Mouse (Mus musculus) hindbrain, embryonic 11.5 days (tissue): ENCODE results near the gene Sgca. TPM values are rescaled to one million over a fixed set of nuclear protein-coding genes. Genes with fewer than 3 reads are reported as not detected.
A peak's percentile ranks its signal among the peaks of the same experiment; 100 is the strongest.

Experiments
- ATAC-seq: fragments of 200-750 bp; cut with Nextera tagmentation; 2 replicates; pipeline ENCODE4 v1.8.0; 2017; ENCODE audit warnings: mild to moderate bottlenecking, moderate TSS enrichment, moderate library complexity; ENCODE audit not compliant: low FRiP score
- DNase-seq: peaks from one replicate; pipeline ENCODE4 v3.0.0-alpha.2; 2015; ENCODE audit warnings: low spot score
- H3K27ac ChIP-seq: fragments of 300-500 bp; sonication (generic); 2 replicates; pipeline ENCODE4 v1.5.1; 2014; ENCODE audit warnings: mild to moderate bottlenecking, low read depth, low read length
- H3K27me3 ChIP-seq: fragments of 300-500 bp; sonication (generic); 2 replicates; pipeline ENCODE4 v1.6.1; 2014; ENCODE audit warnings: mild to moderate bottlenecking, low read length, moderate library complexity, mixed read lengths; ENCODE audit not compliant: control insufficient read depth, insufficient read depth
- H3K36me3 ChIP-seq: fragments of 300-500 bp; sonication (generic); 2 replicates; pipeline ENCODE4 v1.6.1; 2014; ENCODE audit warnings: mild to moderate bottlenecking, low read length, moderate library complexity, mixed read lengths; ENCODE audit not compliant: control insufficient read depth, insufficient read depth
- H3K4me1 ChIP-seq: fragments of 300-500 bp; sonication (generic); replicated peaks from 2 replicates; pipeline ENCODE4 v1.6.1; 2014; ENCODE audit warnings: low read length, mixed read lengths; ENCODE audit not compliant: control insufficient read depth, insufficient read depth
- H3K4me2 ChIP-seq: fragments of 300-500 bp; sonication (generic); replicated peaks from 2 replicates; pipeline ENCODE4 v1.6.1; 2014; ENCODE audit warnings: mild to moderate bottlenecking, low read depth, low read length
- H3K4me3 ChIP-seq: fragments of 300-500 bp; sonication (generic); 2 replicates; pipeline ENCODE4 v1.5.1; 2014; ENCODE audit warnings: low read depth, low read length
- H3K9ac ChIP-seq: fragments of 300-500 bp; sonication (generic); 2 replicates; pipeline ENCODE4 v1.6.1; 2014; ENCODE audit warnings: low read depth, low read length
- H3K9me3 ChIP-seq: fragments of 300-500 bp; sonication (generic); 2 replicates; pipeline ENCODE4 v1.6.1; 2016; ENCODE audit warnings: low read length; ENCODE audit not compliant: control insufficient read depth
- WGBS: fragments of 180-500 bp; shearing (Covaris S2); extraction: QIAGEN DNeasy Blood & Tissue Kit; methylation state at CpG from one replicate; pipeline ENCODE4 v1.1.7; 2014; 5-methylcytosine and 5-hydroxymethylcytosine counted together
- polyA plus RNA-seq: library from polyadenylated mRNA; unstranded; fragments of >200 nt; fragmentation: Nextera tagmentation; extraction: Ambion mirVana; gene quantifications from 2 replicates; pipeline ENCODE4 v1.2.1, GENCODE M21; 2014

Gene Sgca
- polyA plus RNA-seq, 1 experiment from 2014 or later = 0.11 TPM

GRCm38 (mm10) chr11:94991641-94992479 lies 15.7 kb upstream of the Sgca start:
- H3K36me3 ChIP-seq = peaks cover 4% of the 10 kb centered on the region; the same call in 1 of the 2 replicates
- WGBS = under 1% methylated on average over 97 of the region's 99 CpGs
- peak overlapping the region; percentile 99 for H3K4me2 ChIP-seq
- peak; percentile 66 for DNase-seq
- peak overlapping the region; percentile 88 for H3K27ac ChIP-seq
- no peaks in the 10 kb centered on the region for H3K27me3 ChIP-seq
- H3K9ac ChIP-seq = peak overlapping the region; percentile 93
- H3K9me3 ChIP-seq = no peaks in the 10 kb centered on the region
- peaks cover 29% of the 10 kb centered on the region for H3K4me1 ChIP-seq
- H3K4me3 ChIP-seq = peak overlapping the region; percentile 92
- no peak for ATAC-seq

GRCm38 (mm10) chr11:94990749-94991577 lies 14.8 kb upstream of the Sgca start, which contains the start of gene Ppp1r9b:
Gene Ppp1r9b, plus strand, starts transcription at chr11:94991035.
- WGBS = under 1% methylated on average over 47 of the region's 69 CpGs
- peaks cover 29% of the 10 kb centered on the region for H3K4me1 ChIP-seq
- H3K9me3 ChIP-seq = no peaks in the 10 kb centered on the region
- H3K36me3 ChIP-seq = no peaks in the 10 kb centered on the region
- DNase-seq = peak; percentile 95
- peak within 1 kb of the TSS; percentile 88 for H3K27ac ChIP-seq
- peak within 1 kb of the TSS; percentile 93 for H3K9ac ChIP-seq
- peak within 1 kb of the TSS; percentile 92 for H3K4me3 ChIP-seq
- H3K27me3 ChIP-seq = no peaks in the 10 kb centered on the region
- H3K4me2 ChIP-seq = peak within 1 kb of the TSS; percentile 99
- peak; percentile 78 for ATAC-seq

DNA sequence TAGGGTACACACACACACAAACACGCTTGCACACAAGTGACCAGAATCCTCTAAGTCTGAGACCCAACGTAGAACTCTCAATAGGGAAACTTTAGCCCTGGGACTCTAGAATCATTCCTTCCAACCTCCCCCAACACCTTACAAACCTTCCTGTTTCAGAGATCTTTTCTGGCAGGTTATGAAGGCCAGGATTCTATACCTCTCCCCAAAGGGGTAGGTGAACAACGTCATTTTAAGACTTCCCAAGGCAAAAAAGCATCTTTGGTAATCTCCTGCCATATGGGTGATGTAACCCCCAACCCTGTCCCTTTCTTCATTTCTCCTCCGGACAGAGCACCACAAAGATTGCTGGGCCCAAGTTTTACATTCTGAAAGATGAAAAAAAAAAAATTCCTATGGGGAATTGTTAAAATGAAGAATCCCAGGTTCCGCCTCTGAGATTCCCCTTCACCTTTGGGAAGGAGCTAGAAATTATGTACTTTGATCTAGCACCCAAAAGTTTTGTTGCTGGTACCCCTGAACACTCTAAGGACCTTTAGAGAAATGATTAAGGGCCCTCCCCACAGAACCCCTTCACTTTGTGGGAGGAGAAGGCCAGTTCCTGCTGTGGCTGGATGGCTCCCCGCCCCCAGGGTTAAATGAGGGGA lies 14.1 kb upstream of the Sgca start:
- 49% methylated on average over 6 of the region's 6 CpGs for WGBS
- Histone ChIP-seq H3K4me3 (peak overlapping the region; percentile 92), H3K4me1 (peaks cover 27% of the 10 kb centered on the region), H3K27me3 (no peaks in the 10 kb centered on the region), H3K9ac (peak overlapping the region; percentile 93; the same call in 1 of the 2 replicates), H3K36me3 (no peaks in the 10 kb centered on the region), H3K4me2 (peak overlapping the region; percentile 99), H3K27ac (peak overlapping the region; percentile 88), H3K9me3 (no peaks in the 10 kb centered on the region)
- DNase-seq (no peak), ATAC-seq (no peak)

- DNase-seq (peak; percentile 95), ATAC-seq (peak; percentile 56)
- no peaks in the 10 kb centered on the region for H3K9me3 ChIP-seq
- peak overlapping the region; percentile 53 for H3K4me2 ChIP-seq
- H3K27ac ChIP-seq = peak overlapping the region; percentile 84
- WGBS = under 1% methylated on average over 12 of the region's 12 CpGs
- peak overlapping the region; percentile 48 for H3K4me3 ChIP-seq
- peaks cover 22% of the 10 kb centered on the region for H3K4me1 ChIP-seq
- H3K27me3 ChIP-seq = no peaks in the 10 kb centered on the region
- H3K9ac ChIP-seq = peak overlapping the region; percentile 67
- H3K36me3 ChIP-seq = no peaks in the 10 kb centered on the region
Measured at GRCm38 (mm10) chr11:94989562-94990017, 13.5 kb upstream of the Sgca start.

DNA sequence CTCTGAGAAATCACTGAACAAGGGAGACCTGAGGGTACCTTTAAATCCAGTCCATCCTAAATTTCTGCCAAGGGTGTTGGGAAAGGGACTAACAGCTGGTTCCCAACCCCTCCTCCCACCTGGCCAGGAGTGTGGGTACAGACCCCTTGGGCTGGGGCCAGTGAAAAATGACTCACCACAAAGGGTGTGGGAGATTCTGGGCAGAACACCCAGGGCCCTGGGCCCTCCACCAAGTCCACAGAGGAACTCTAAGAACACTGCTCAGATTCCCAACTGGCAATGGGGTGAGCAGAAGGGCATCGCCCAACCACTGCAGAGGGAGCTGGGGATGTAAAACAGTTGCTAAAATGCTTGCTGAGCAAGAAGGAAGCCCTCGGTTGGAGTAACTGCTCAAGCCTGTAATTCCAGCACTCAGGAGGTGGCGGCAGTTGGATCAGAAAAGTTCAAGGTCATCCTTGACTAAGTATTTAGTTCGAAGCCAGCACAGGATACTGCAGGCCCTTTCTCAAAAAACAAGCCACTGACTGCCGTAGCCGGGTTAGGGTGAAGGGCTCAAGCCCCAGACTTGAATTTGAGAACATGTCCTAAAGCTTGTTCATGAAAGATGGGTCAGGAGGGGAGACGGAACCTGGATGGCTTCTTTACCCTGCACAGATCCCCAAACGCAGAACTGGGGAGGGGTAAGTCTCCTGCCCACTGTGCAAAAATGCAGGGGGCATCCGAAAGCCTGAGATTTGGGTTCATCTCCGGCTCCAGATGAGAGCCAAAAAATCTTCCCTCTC lies 12.8 kb upstream of the Sgca start:
- H3K4me3 ChIP-seq = peak overlapping the region; percentile 48
- H3K36me3 ChIP-seq = no peaks in the 10 kb centered on the region
- WGBS = 21% methylated on average over 10 of the region's 10 CpGs
- DNase-seq = no peak
- no peaks in the 10 kb centered on the region for H3K9me3 ChIP-seq
- peak overlapping the region; percentile 67 for H3K9ac ChIP-seq
- peak overlapping the region; percentile 84 for H3K27ac ChIP-seq
- peaks cover 16% of the 10 kb centered on the region for H3K4me1 ChIP-seq
- no peak; the same call in 1 of the 2 replicates for ATAC-seq
- H3K4me2 ChIP-seq = peak overlapping the region; percentile 53
- H3K27me3 ChIP-seq = no peaks in the 10 kb centered on the region

DNA sequence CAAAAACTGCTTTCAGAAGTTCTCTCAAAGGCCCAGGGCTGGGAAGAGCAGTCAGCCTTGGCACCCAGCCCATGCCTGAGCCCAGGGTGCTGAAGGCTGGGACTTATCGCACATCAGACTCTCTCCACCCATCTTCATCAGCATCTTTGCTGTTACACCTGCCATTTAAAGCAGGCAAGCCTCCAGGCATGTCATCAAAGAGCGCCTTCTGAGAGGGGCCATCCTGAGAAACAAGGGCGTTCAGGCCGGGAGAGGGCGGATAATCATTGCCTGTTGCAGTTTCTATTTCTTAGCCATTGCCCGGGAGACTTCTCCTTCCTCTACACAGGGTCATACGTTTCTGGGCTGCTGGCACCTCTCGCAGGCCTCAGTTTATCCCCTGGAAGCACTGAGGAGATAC lies 11.7 kb upstream of the Sgca start:
- Histone ChIP-seq H3K4me3 (no peak overlapping the region), H3K4me1 (peaks cover 9% of the 10 kb centered on the region), H3K27ac (no peak overlapping the region), H3K9me3 (no peaks in the 10 kb centered on the region), H3K27me3 (no peaks in the 10 kb centered on the region), H3K4me2 (no peak overlapping the region), H3K36me3 (no peaks in the 10 kb centered on the region), H3K9ac (no peak overlapping the region)
- ATAC-seq (no peak), DNase-seq (no peak)
- WGBS = 80% methylated on average over 8 of the region's 8 CpGs

DNA sequence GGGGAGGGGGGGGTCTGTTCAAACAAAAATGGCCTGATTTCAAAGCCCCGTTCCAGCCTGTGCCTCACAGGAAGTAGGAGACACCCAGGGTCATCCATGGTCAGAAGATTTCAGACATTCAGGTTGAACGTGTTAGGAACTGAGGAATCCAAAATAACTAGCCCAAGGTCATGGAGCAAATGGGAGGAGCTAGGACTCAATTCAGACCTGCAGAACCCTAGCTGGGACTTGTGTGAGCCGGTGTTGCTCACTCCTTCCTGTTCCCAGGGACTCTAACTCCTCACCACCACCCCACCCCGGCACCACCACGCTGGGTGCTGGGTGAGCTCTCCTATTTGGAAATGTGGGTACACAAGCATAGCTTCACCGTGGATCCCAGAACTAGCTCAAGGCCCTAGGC lies 11.2 kb upstream of the Sgca start:
- WGBS = 48% methylated on average over 6 of the region's 6 CpGs
- peaks cover 9% of the 10 kb centered on the region for H3K4me1 ChIP-seq
- ATAC-seq (no peak), DNase-seq (no peak)
- no peaks in the 10 kb centered on the region for H3K9me3 ChIP-seq
- no peak overlapping the region for H3K9ac ChIP-seq
- H3K4me2 ChIP-seq = no peak overlapping the region
- H3K4me3 ChIP-seq = no peak overlapping the region
- no peak overlapping the region for H3K27ac ChIP-seq
- H3K27me3 ChIP-seq = no peaks in the 10 kb centered on the region
- no peaks in the 10 kb centered on the region for H3K36me3 ChIP-seq

DNA sequence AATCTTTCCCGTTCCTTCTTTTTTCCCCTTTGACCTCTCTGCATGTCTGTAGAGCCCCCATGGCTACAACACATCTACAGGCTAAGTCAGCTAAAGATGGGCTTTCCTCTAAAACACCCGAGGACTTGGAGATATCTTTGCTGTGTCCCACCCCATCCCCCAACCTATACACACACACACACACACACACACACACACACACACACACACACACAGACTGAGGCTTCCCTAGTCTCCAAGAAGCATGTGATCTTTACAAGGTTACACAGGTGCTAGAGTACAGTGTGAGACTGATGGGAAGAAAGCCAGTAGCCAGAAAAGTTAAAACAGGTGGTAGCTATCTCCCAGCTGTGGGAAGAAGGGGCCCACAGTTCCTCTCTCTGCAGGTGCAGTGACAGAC lies 10.3 kb upstream of the Sgca start:
- DNase-seq = no peak
- Histone ChIP-seq H3K27me3 (no peaks in the 10 kb centered on the region), H3K4me1 (peaks cover 9% of the 10 kb centered on the region)

More for the DNA sequence above, 10.3 kb upstream of the Sgca start:
- 76% methylated on average over 2 of the region's 2 CpGs for WGBS
- Histone ChIP-seq H3K9ac (no peak overlapping the region), H3K4me2 (no peak overlapping the region), H3K36me3 (no peaks in the 10 kb centered on the region), H3K27ac (no peak overlapping the region), H3K4me3 (no peak overlapping the region), H3K9me3 (no peaks in the 10 kb centered on the region)
- no peak for ATAC-seq
